17 mouse cellular contexts compared by ENCODE assay signal in genomic region chr3:40297120-40297519, GRCm38 (mm10).
DNase-seq lines count a peak whose midpoint lies in the region; TF ChIP-seq lines count a peak whose summit lies in the region.
"Had no signal": no experiment of that assay in that cellular context is flagged by ENCODE, and none has a peak within 500 bp of the region (broad histone marks: within the 10 kb centered on the region; RNA-seq: fewer than 3 reads in every experiment).

No protein-coding gene starts in this region.

- no peak overlapping the region for H3K27ac ChIP-seq in CH12.LX (ENCODE audit: insufficient read depth, low read depth)

- peak; percentile 97 for TF ChIP-seq EP300 in CH12.LX (IDR thresholded peaks at IDR 0.05; ENCODE audit: low read length)

- H3K4me3 ChIP-seq in CH12.LX (replicated peaks in 1 of 3; ENCODE audit: low read depth in 2 of 3, low read length in 2 of 3, poor library complexity in 1 of 3), result no peak overlapping the region

- H3K79me2 ChIP-seq in CH12.LX (replicated peaks; ENCODE audit: control insufficient read depth, extremely low read depth, insufficient read depth, poor library complexity, severe bottlenecking), result no peaks in the 10 kb centered on the region

- peaks cover 4% of the 10 kb centered on the region for H3K9me3 ChIP-seq in CH12.LX (replicated peaks; ENCODE audit: low read length)
- H3K9me3 ChIP-seq: G1E had no signal

- no peak for TF ChIP-seq CTCF in CH12.LX (conservative IDR thresholded peaks at IDR 0.05 in 1 of 2, IDR thresholded peaks at IDR 0.05 in 1 of 2; ENCODE audit: low read depth in 2 of 2, low read length in 2 of 2)

- peaks cover 4 to 15% of the 10 kb centered on the region in 2 experiments; a peak in 3 of 4 replicates for H3K4me1 ChIP-seq in CH12.LX (ENCODE audit: control insufficient read depth in 1 of 2, insufficient read depth in 2 of 2)

- peak; percentile 20 for DNase-seq in A20 (ENCODE audit: low read depth, low spot score)
- DNase-seq in CH12.LX (ENCODE audit: extremely low read depth), result peak; percentile 60
- DNase-seq in left cerebral cortex, adult 9 months (ENCODE audit: low spot score in 2 of 2), result no peak
- DNase-seq in cerebellum, adult 11 months, result no peak
- DNase-seq: adrenal gland, adult 2 months; adrenal gland, adult 8-10 months; adrenal gland, postnatal 10 days; adrenal gland, postnatal 14 days; adrenal gland, postnatal 25 days; adrenal gland, postnatal 36 days; B cell, adult 2 months; cerebellum, adult 11-12 months; cerebellum, adult 18-20 months; cerebellum, adult 2 months; cerebellum, adult 8-10 months; cerebellum, adult 9-10 months had no signal

- in situ Hi-C loops in CH12.LX (cut with MboI; ENCODE audit: low pct_ligation_motif_present, low pct_unique_long_range_greater_than_20kb, low sequenced_read_pairs), result no loop called here

- no peak for TF ChIP-seq POLR2A in CH12.LX (IDR thresholded peaks at IDR 0.05; ENCODE audit: low read depth, low read length)

- H3K9ac ChIP-seq in CH12.LX (ENCODE audit: insufficient read depth, low read depth), result no peak overlapping the region

- no peaks in the 10 kb centered on the region for H3K36me3 ChIP-seq in CH12.LX (replicated peaks in 1 of 2; ENCODE audit: control insufficient read depth in 1 of 2, insufficient read depth in 1 of 2, low read length in 1 of 2)
- H3K36me3 ChIP-seq: G1E had no signal

- TF ChIP-seq RAD21 in CH12.LX (IDR thresholded peaks at IDR 0.05; ENCODE audit: low read depth, low read length), result no peak

- H3K27me3 ChIP-seq in CH12.LX (replicated peaks), result no peaks in the 10 kb centered on the region

- H3K4me2 ChIP-seq in CH12.LX (ENCODE audit: insufficient read depth, low read depth, poor library complexity, severe bottlenecking), result no peak overlapping the region

- dilution Hi-C loops in CH12.LX (cut with MboI; ENCODE audit: extremely low pct_ligation_motif_present, extremely low pct_unique_long_range_greater_than_20kb, low sequenced_read_pairs), result no loop called here

TF ChIP-seq in CH12.LX, 34 proteins besides CTCF, POLR2A, EP300 and RAD21:
- TF ChIP-seq GABPA (IDR thresholded peaks at IDR 0.05; ENCODE audit: insufficient replicate concordance, low read depth, low read length) (no peak), SMC3 (IDR thresholded peaks at IDR 0.05; ENCODE audit: low read depth, low read length) (no peak), CHD2 (IDR thresholded peaks at IDR 0.05; ENCODE audit: low read length) (peak; percentile 46; the same call in 1 of the 2 replicates), MEF2A (IDR thresholded peaks at IDR 0.05; ENCODE audit: borderline replicate concordance, low read depth, low read length) (peak; percentile 77), RCOR1 (conservative IDR thresholded peaks at IDR 0.05; ENCODE audit: low read depth, low read length) (no peak), ETS1 (conservative IDR thresholded peaks at IDR 0.05; ENCODE audit: low read depth, low read length) (0 out of 2 replicates have a peak, but pooled peaks have one; percentile 22), TCF12 (IDR thresholded peaks at IDR 0.05; ENCODE audit: low read depth, low read length) (peak; percentile 62), MAX (IDR thresholded peaks at IDR 0.05; ENCODE audit: low read length) (no peak), IRF4 (IDR thresholded peaks at IDR 0.05; ENCODE audit: low read depth, low read length) (peak; percentile 91), MXI1 (IDR thresholded peaks at IDR 0.05; ENCODE audit: low read depth, low read length) (no peak), JUND (conservative IDR thresholded peaks at IDR 0.05; ENCODE audit: low read depth, low read length) (peak; percentile 97), USF1 (IDR thresholded peaks at IDR 0.05; ENCODE audit: low read depth, low read length) (no peak), BHLHE40 (IDR thresholded peaks at IDR 0.05; ENCODE audit: low read depth, low read length) (peak; percentile 33; the same call in 1 of the 2 replicates), JUN (IDR thresholded peaks at IDR 0.05; ENCODE audit: insufficient read depth, low read depth, low read length) (peak; percentile 91)

Comparison
In these comparisons a context has a peak if more than half of its experiments do, and no peak if none do; other contexts are left out.
1. DNase-seq: peak in A20 (single experiment) and CH12.LX (single experiment); none in left cerebral cortex, adult 9 months (0 of 2) and cerebellum, adult 11 months (single experiment).